Mouse (Mus musculus): ENCODE measurements around the gene Polr3gl. TPM values are rescaled to one million over a fixed set of nuclear protein-coding genes. Genes with fewer than 3 reads are reported as not detected.

Gene Polr3gl
- total RNA-seq, 2 experiments from 2014 or later, result 32.1 to 32.7 TPM

Other genes with a start within 250 kb of the Polr3gl start
- gene BC107364, start 141.9 kb downstream of the Polr3gl start, total RNA-seq (2021), result not detected
- gene Hfe2, start 69.0 kb downstream of the Polr3gl start, total RNA-seq (2021), result 100 to 1,000 TPM; 383 to 415 TPM
- 100 to 1,000 TPM; 484 to 520 TPM for gene Txnip, start 36.2 kb downstream of the Polr3gl start, total RNA-seq (2021)
- gene Gm16253, start 17.2 kb downstream of the Polr3gl start, total RNA-seq (2021), result 1 to 10 TPM in 1 of 2 experiments, under 1 TPM in 1; 0.70 to 1.1 TPM
- gene Ankrd34a, start 2.5 kb upstream of the Polr3gl start, total RNA-seq (2021), result 1 to 10 TPM in 1 of 2 experiments, under 1 TPM in 1; 0.96 to 1.9 TPM
- 10 to 100 TPM; 24.1 to 26.9 TPM for gene Lix1l, start 7.0 kb upstream of the Polr3gl start, total RNA-seq (2021)
- gene Rbm8a, start 35.8 kb upstream of the Polr3gl start, total RNA-seq (2021), result 10 to 100 TPM; 57.0 to 65.1 TPM
- 10 to 100 TPM; 23.6 to 26.7 TPM for gene Pex11b, start 41.2 kb upstream of the Polr3gl start, total RNA-seq (2021)
- gene Gm42957, start 41.3 kb upstream of the Polr3gl start, total RNA-seq (2021), result under 1 TPM; 0.35 to 0.50 TPM
- gene Itga10, start 51.4 kb upstream of the Polr3gl start, total RNA-seq (2021), result 1 to 10 TPM; 3.4 to 5.4 TPM
- 1 to 10 TPM; 1.4 to 1.6 TPM for gene Ankrd35, start 76.0 kb upstream of the Polr3gl start, total RNA-seq (2021)
- 10 to 100 TPM; 18.0 to 29.1 TPM for gene Pias3, start 102.2 kb upstream of the Polr3gl start, total RNA-seq (2021)
- 1 to 10 TPM in 1 of 2 experiments, under 1 TPM in 1; 0.92 to 1.5 TPM for gene Nudt17, start 114.4 kb upstream of the Polr3gl start, total RNA-seq (2021)
- 10 to 100 TPM; 18.4 to 19.9 TPM for gene Polr3c, start 133.4 kb upstream of the Polr3gl start, total RNA-seq (2021)
- gene Rnf115, start 133.5 kb upstream of the Polr3gl start, total RNA-seq (2021), result 10 to 100 TPM; 49.0 to 58.9 TPM
- not detected for gene Pdzk1, start 235.1 kb upstream of the Polr3gl start, total RNA-seq (2021)
- not detected for gene Cd160, start 235.2 kb upstream of the Polr3gl start, total RNA-seq (2021)